Mouse (Mus musculus): Measurements from ENCODE around the gene Hs3st6. TPM values are rescaled to one million over a fixed set of nuclear protein-coding genes. Genes with fewer than 3 reads are reported as not detected.
"Not testable (repeated sequence)": the region's sequence is repeated elsewhere in the genome, so short reads cannot be mapped to it uniquely, and the experiment has no call there.

The Hs3st6 gene
- polyA plus RNA-seq, 1 experiment from 2014 or later, result 0.24 TPM

GRCm38 (mm10) chr17:24718938-24719337 is 33.9 kb upstream of the Hs3st6 start:
- 34% methylated on average over 5 of the region's 5 CpGs for WGBS (ENCODE audit: insufficient replicate concordance)
- not testable (repeated sequence) for H3K36me3 ChIP-seq (ENCODE audit: control insufficient read depth, insufficient read depth); H3K9me3 ChIP-seq (replicated peaks; ENCODE audit: control insufficient read depth, low read length); H3K27me3 ChIP-seq (ENCODE audit: control insufficient read depth, insufficient read depth, low read depth, low read length); H3K27ac ChIP-seq (ENCODE audit: low read length); ATAC-seq (ENCODE audit: low read depth)
- Histone ChIP-seq H3K4me2 (ENCODE audit: low read depth, low read length) (peak overlapping the region; percentile 74), H3K9ac (ENCODE audit: low read depth, low read length) (peak overlapping the region; percentile 79), H3K4me1 (ENCODE audit: control insufficient read depth, low read depth, low read length) (peaks cover 34% of the 10 kb centered on the region), H3K4me3 (ENCODE audit: low read depth, low read length) (peak overlapping the region; percentile 93)

- under 1% methylated on average over 61 of the region's 61 CpGs for WGBS (ENCODE audit: insufficient replicate concordance)
- Histone ChIP-seq H3K27me3 (ENCODE audit: control insufficient read depth, insufficient read depth, low read depth, low read length) (no peaks in the 10 kb centered on the region), H3K9ac (ENCODE audit: low read depth, low read length) (peak overlapping the region; percentile 79), H3K4me1 (ENCODE audit: control insufficient read depth, low read depth, low read length) (peaks cover 37% of the 10 kb centered on the region), H3K27ac (ENCODE audit: low read length) (peak overlapping the region; percentile 83), H3K4me2 (ENCODE audit: low read depth, low read length) (peak overlapping the region; percentile 74), H3K4me3 (ENCODE audit: low read depth, low read length) (peak overlapping the region; percentile 93), H3K36me3 (ENCODE audit: control insufficient read depth, insufficient read depth) (peaks cover 9% of the 10 kb centered on the region), H3K9me3 (replicated peaks; ENCODE audit: control insufficient read depth, low read length) (no peaks in the 10 kb centered on the region)
- peak; percentile 94 for ATAC-seq (ENCODE audit: low read depth)
Observed at GRCm38 (mm10) chr17:24719494-24720222, 33.1 kb upstream of the Hs3st6 start.

GRCm38 (mm10) chr17:24720616-24721015 is 32.2 kb upstream of the Hs3st6 start:
- not testable (repeated sequence) for ATAC-seq (ENCODE audit: low read depth); H3K27me3 ChIP-seq (ENCODE audit: control insufficient read depth, insufficient read depth, low read depth, low read length); H3K9me3 ChIP-seq (replicated peaks; ENCODE audit: control insufficient read depth, low read length); H3K36me3 ChIP-seq (ENCODE audit: control insufficient read depth, insufficient read depth)
- peak overlapping the region; percentile 71 for H3K9ac ChIP-seq (ENCODE audit: low read depth, low read length)
- peak overlapping the region; percentile 76 for H3K27ac ChIP-seq (ENCODE audit: low read length)
- peak overlapping the region; percentile 71 for H3K4me2 ChIP-seq (ENCODE audit: low read depth, low read length)
- H3K4me3 ChIP-seq (ENCODE audit: low read depth, low read length), result peak overlapping the region; percentile 93
- peaks cover 37% of the 10 kb centered on the region for H3K4me1 ChIP-seq (ENCODE audit: control insufficient read depth, low read depth, low read length)
- WGBS (ENCODE audit: insufficient replicate concordance), result 1% methylated on average over 11 of the region's 11 CpGs

- not testable (repeated sequence) for H3K36me3 ChIP-seq (ENCODE audit: control insufficient read depth, insufficient read depth); H3K27me3 ChIP-seq (ENCODE audit: control insufficient read depth, insufficient read depth, low read depth, low read length); H3K9me3 ChIP-seq (replicated peaks; ENCODE audit: control insufficient read depth, low read length); ATAC-seq (ENCODE audit: low read depth)
- peak overlapping the region; percentile 71 for H3K4me2 ChIP-seq (ENCODE audit: low read depth, low read length)
- H3K4me1 ChIP-seq (ENCODE audit: control insufficient read depth, low read depth, low read length), result peaks cover 37% of the 10 kb centered on the region
- 7% methylated on average over 7 of the region's 7 CpGs for WGBS (ENCODE audit: insufficient replicate concordance)
- peak overlapping the region; percentile 42 for H3K27ac ChIP-seq (ENCODE audit: low read length)
- H3K4me3 ChIP-seq (ENCODE audit: low read depth, low read length), result peak overlapping the region; percentile 93
- H3K9ac ChIP-seq (ENCODE audit: low read depth, low read length), result peak overlapping the region; percentile 68
Observed at GRCm38 (mm10) chr17:24721383-24721955, 31.3 kb upstream of the Hs3st6 start.

GRCm38 (mm10) chr17:24722220-24722924 is 30.4 kb upstream of the Hs3st6 start:
- ATAC-seq (ENCODE audit: low read depth), result no peak
- WGBS (ENCODE audit: insufficient replicate concordance), result 16% methylated on average over 13 of the region's 13 CpGs
- H3K36me3 ChIP-seq (ENCODE audit: control insufficient read depth, insufficient read depth), result peaks cover 9% of the 10 kb centered on the region
- peak overlapping the region; percentile 93 for H3K4me3 ChIP-seq (ENCODE audit: low read depth, low read length)
- H3K9me3 ChIP-seq (replicated peaks; ENCODE audit: control insufficient read depth, low read length), result no peaks in the 10 kb centered on the region
- peaks cover 37% of the 10 kb centered on the region for H3K4me1 ChIP-seq (ENCODE audit: control insufficient read depth, low read depth, low read length)
- H3K27me3 ChIP-seq (ENCODE audit: control insufficient read depth, insufficient read depth, low read depth, low read length), result no peaks in the 10 kb centered on the region; the same call in 1 of the 2 replicates
- H3K4me2 ChIP-seq (ENCODE audit: low read depth, low read length), result peak overlapping the region; percentile 71
- peak overlapping the region; percentile 18; the same call in 1 of the 2 replicates for H3K9ac ChIP-seq (ENCODE audit: low read depth, low read length)
- peak overlapping the region; percentile 42 for H3K27ac ChIP-seq (ENCODE audit: low read length)

GRCm38 (mm10) chr17:24723122-24723880 is 29.5 kb upstream of the Hs3st6 start:
- Histone ChIP-seq H3K27ac (ENCODE audit: low read length) (peak overlapping the region; percentile 90), H3K4me3 (ENCODE audit: low read depth, low read length) (peak overlapping the region; percentile 93), H3K9ac (ENCODE audit: low read depth, low read length) (peak overlapping the region; percentile 97), H3K36me3 (ENCODE audit: control insufficient read depth, insufficient read depth) (peaks cover 9% of the 10 kb centered on the region), H3K27me3 (ENCODE audit: control insufficient read depth, insufficient read depth, low read depth, low read length) (no peaks in the 10 kb centered on the region; the same call in 1 of the 2 replicates), H3K9me3 (replicated peaks; ENCODE audit: control insufficient read depth, low read length) (no peaks in the 10 kb centered on the region), H3K4me1 (ENCODE audit: control insufficient read depth, low read depth, low read length) (peaks cover 37% of the 10 kb centered on the region), H3K4me2 (ENCODE audit: low read depth, low read length) (peak overlapping the region; percentile 71)
- ATAC-seq (ENCODE audit: low read depth), result no peak
- WGBS (ENCODE audit: insufficient replicate concordance), result 1% methylated on average over 12 of the region's 12 CpGs

- WGBS (ENCODE audit: insufficient replicate concordance), result 0% methylated on average over 15 of the region's 15 CpGs
- peak; percentile 35 for ATAC-seq (ENCODE audit: low read depth)
Observed at GRCm38 (mm10) chr17:24723881-24724180, 29.0 kb upstream of the Hs3st6 start.

GRCm38 (mm10) chr17:24724184-24724583 is 28.6 kb upstream of the Hs3st6 start, which contains the start of gene Ndufb10:
TSS of gene Ndufb10 (minus strand) at chr17:24724478.
- WGBS (ENCODE audit: insufficient replicate concordance), result 0% methylated on average over 30 of the region's 30 CpGs
- H3K4me2 ChIP-seq (ENCODE audit: low read depth, low read length), result peak within 1 kb of the TSS; percentile 71
- no peaks in the 10 kb centered on the region; the same call in 1 of the 2 replicates for H3K27me3 ChIP-seq (ENCODE audit: control insufficient read depth, insufficient read depth, low read depth, low read length)
- peak within 1 kb of the TSS; percentile 93 for H3K4me3 ChIP-seq (ENCODE audit: low read depth, low read length)
- no peaks in the 10 kb centered on the region for H3K9me3 ChIP-seq (replicated peaks; ENCODE audit: control insufficient read depth, low read length)
- peak within 1 kb of the TSS; percentile 97 for H3K9ac ChIP-seq (ENCODE audit: low read depth, low read length)
- H3K27ac ChIP-seq (ENCODE audit: low read length), result peak within 1 kb of the TSS; percentile 90
- H3K4me1 ChIP-seq (ENCODE audit: control insufficient read depth, low read depth, low read length), result peaks cover 29% of the 10 kb centered on the region
- peaks cover 9% of the 10 kb centered on the region for H3K36me3 ChIP-seq (ENCODE audit: control insufficient read depth, insufficient read depth)
- peak; percentile 68 for ATAC-seq (ENCODE audit: low read depth)

More at GRCm38 (mm10) chr17:24723881-24724180, 29.0 kb upstream of the Hs3st6 start:
- Histone ChIP-seq H3K4me1 (ENCODE audit: control insufficient read depth, low read depth, low read length) (peaks cover 33% of the 10 kb centered on the region), H3K27ac (ENCODE audit: low read length) (peak overlapping the region; percentile 90), H3K4me2 (ENCODE audit: low read depth, low read length) (peak overlapping the region; percentile 71), H3K4me3 (ENCODE audit: low read depth, low read length) (peak overlapping the region; percentile 93), H3K36me3 (ENCODE audit: control insufficient read depth, insufficient read depth) (peaks cover 9% of the 10 kb centered on the region), H3K9ac (ENCODE audit: low read depth, low read length) (peak overlapping the region; percentile 97), H3K27me3 (ENCODE audit: control insufficient read depth, insufficient read depth, low read depth, low read length) (no peaks in the 10 kb centered on the region; the same call in 1 of the 2 replicates), H3K9me3 (replicated peaks; ENCODE audit: control insufficient read depth, low read length) (no peaks in the 10 kb centered on the region)

All from liver, embryonic 16.5 days (tissue).